Mouse (Mus musculus) hindbrain, postnatal 0 days (tissue): ENCODE measurements around the gene Terf2ip. TPM values are rescaled to one million over a fixed set of nuclear protein-coding genes. Genes with fewer than 3 reads are reported as not detected.

Experiments
- ATAC-seq: fragments of 200-750 bp; cut with Nextera tagmentation; 2 replicates; pipeline ENCODE4 v1.8.0; 2017; ENCODE audit warnings: mild to moderate bottlenecking, moderate TSS enrichment, moderate library complexity
- DNase-seq: peaks from one replicate; pipeline ENCODE4 v3.0.0-alpha.2; 2015; ENCODE audit warnings: low spot score
- H3K27ac ChIP-seq: fragments of 300-500 bp; sonication (generic); 2 replicates; pipeline ENCODE4 v1.5.1; 2014; ENCODE audit warnings: mild to moderate bottlenecking
- H3K27me3 ChIP-seq: fragments of 300-500 bp; sonication (generic); 2 replicates; pipeline ENCODE4 v1.6.1; 2014; ENCODE audit warnings: low read length, mixed read lengths; ENCODE audit not compliant: insufficient read depth
- H3K36me3 ChIP-seq: fragments of 300-500 bp; sonication (generic); 2 replicates; pipeline ENCODE4 v1.6.1; 2014; ENCODE audit warnings: low read length, mixed read lengths; ENCODE audit not compliant: insufficient read depth
- H3K4me1 ChIP-seq: fragments of 300-500 bp; sonication (generic); 2 replicates; pipeline ENCODE4 v1.6.1; 2014; ENCODE audit warnings: antibody characterized with exemption, low read length, mixed read lengths; ENCODE audit not compliant: insufficient read depth
- H3K4me2 ChIP-seq: fragments of 300-500 bp; sonication (generic); 2 replicates; pipeline ENCODE4 v1.6.1; 2014; ENCODE audit warnings: low read depth, mild to moderate bottlenecking, low read length, moderate library complexity, mixed read lengths
- H3K4me3 ChIP-seq: fragments of 300-500 bp; sonication (generic); 2 replicates; pipeline ENCODE4 v1.5.1; 2014; ENCODE audit warnings: low read length
- H3K9ac ChIP-seq: fragments of 300-500 bp; sonication (generic); replicated peaks from 2 replicates; pipeline ENCODE4 v1.6.1; 2014; ENCODE audit warnings: mild to moderate bottlenecking, low read length, moderate library complexity, mixed read lengths
- H3K9me3 ChIP-seq: fragments of 300-500 bp; sonication (generic); 2 replicates; pipeline ENCODE4 v1.6.1; 2016; ENCODE audit warnings: low read length, mixed read lengths
- CTCF ChIP-seq: IDR thresholded peaks from 2 replicates; pipeline ENCODE4 v1.5.1; 2016; ENCODE audit warnings: antibody characterized with exemption, control low read depth, low read depth
- WGBS: fragments of 180-500 bp; shearing (Covaris S2); extraction: QIAGEN DNeasy Blood & Tissue Kit; methylation state at CpG from one replicate; pipeline ENCODE4 v1.1.7; 2014; 5-methylcytosine and 5-hydroxymethylcytosine counted together
- polyA plus RNA-seq: library from polyadenylated mRNA; unstranded; fragments of >200 nt; fragmentation: Nextera tagmentation; extraction: Ambion mirVana; gene quantifications from 2 replicates; pipeline ENCODE4 v1.2.1, GENCODE M21; 2015
- total RNA-seq: library from RNA; depleted of rRNA; stranded (reverse); fragments of >200 nt; gene quantifications from 2 replicates; pipeline ENCODE4 v1.2.3, GENCODE M21; 2014

Terf2ip gene
- total and polyA plus RNA-seq, 2 experiments from 2014 or later, result 51.1 to 60.8 TPM

DNA sequence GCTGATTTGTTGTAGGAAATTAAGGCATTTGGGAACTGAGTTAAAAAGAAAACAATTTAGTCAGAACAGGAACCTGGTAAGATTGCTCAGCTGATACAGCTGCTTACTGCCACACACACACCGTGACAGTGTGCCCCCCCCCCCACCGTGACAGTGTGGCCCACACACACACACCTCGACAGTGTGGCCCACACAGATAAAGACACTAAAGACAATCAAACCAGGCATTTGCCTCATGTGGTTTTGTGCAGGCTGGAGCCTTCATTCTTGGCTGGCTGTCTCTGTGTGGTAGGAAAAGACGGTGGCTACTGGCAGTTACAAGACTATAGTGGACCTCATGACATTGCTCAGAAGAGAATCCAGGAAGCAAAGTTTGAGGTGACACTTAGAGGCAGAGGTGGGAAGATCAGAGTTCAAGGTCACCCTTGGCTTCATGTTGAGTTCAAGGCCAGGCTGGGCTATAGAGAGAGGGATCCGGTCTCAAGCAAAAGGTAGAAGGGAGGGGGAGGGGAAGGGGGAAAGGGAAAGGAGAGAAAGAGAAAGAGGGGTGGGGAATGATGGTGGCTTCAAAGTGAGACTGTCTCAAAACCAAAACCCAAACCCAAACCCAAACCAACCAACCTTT, 43.8 kb upstream of the Terf2ip start:
- Histone ChIP-seq H3K36me3 (0 out of 2 replicates have a peak, but pooled peaks cover 4% of the 10 kb centered on the region), H3K4me3 (no peak overlapping the region), H3K27ac (no peak overlapping the region), H3K27me3 (no peaks in the 10 kb centered on the region), H3K9me3 (no peaks in the 10 kb centered on the region), H3K4me1 (no peaks in the 10 kb centered on the region), H3K4me2 (no peak overlapping the region), H3K9ac (no peak overlapping the region)
- no peak for TF ChIP-seq CTCF
- no peak for DNase-seq
- ATAC-seq, result no peak
- 83% methylated on average over 5 of the region's 5 CpGs for WGBS

DNA sequence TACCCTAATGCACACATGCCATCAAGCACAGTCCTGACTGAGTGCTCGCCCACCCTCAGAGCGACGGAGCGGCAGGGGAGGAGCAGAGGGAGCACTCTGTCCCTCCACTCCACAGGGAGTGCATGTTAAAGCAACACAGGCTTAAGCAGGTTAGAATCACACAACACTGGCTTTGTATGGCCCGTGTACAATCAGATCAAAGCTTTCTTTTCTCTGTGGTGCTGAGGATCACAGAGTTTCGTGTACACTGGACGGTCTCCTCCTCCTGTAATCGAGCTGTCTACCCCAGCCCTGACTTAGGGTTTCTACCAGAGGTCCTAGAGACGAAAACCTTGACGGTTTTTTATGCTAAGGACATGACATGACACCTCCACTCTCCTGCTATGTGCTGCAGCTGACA, 42.7 kb upstream of the Terf2ip start:
- no peak for ATAC-seq
- H3K27me3 ChIP-seq, result no peaks in the 10 kb centered on the region
- no peak for TF ChIP-seq CTCF
- no peak overlapping the region for H3K27ac ChIP-seq
- H3K4me1 ChIP-seq, result no peaks in the 10 kb centered on the region
- no peak overlapping the region for H3K4me2 ChIP-seq
- no peak for DNase-seq
- H3K9ac ChIP-seq, result no peak overlapping the region
- H3K9me3 ChIP-seq, result no peaks in the 10 kb centered on the region
- WGBS, result 84% methylated on average over 10 of the region's 10 CpGs
- no peak overlapping the region for H3K4me3 ChIP-seq
- H3K36me3 ChIP-seq, result 0 out of 2 replicates have a peak, but pooled peaks cover 4% of the 10 kb centered on the region

DNA sequence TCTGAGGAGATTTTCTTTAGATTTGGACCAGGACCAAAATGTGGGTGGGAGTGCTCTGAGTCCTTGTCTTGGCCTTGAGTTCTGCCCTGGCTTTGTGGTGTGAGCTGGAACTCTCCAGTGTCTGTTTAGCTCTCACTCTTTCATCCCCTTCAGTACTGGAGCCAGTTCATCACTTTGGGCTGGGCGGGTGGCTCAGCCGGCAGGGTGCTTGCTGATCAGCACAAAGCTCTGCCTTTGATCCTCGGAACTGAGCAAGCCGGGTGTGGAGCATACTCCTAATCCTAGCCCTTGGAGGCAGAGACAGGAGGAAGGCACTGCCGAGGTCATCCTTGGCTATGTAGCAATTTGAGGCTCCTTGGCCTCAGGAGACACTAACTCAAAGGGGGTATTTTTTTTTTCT, 42.2 kb upstream of the Terf2ip start:
- TF ChIP-seq CTCF, result no peak
- no peak overlapping the region for H3K4me2 ChIP-seq
- H3K4me3 ChIP-seq, result no peak overlapping the region
- WGBS, result 44% methylated on average over 5 of the region's 5 CpGs
- 0 out of 2 replicates have a peak, but pooled peaks cover 4% of the 10 kb centered on the region for H3K36me3 ChIP-seq
- DNase-seq (no peak), ATAC-seq (no peak)
- no peaks in the 10 kb centered on the region for H3K4me1 ChIP-seq
- H3K27me3 ChIP-seq, result no peaks in the 10 kb centered on the region
- no peak overlapping the region for H3K9ac ChIP-seq
- H3K27ac ChIP-seq, result no peak overlapping the region
- no peaks in the 10 kb centered on the region for H3K9me3 ChIP-seq

DNA sequence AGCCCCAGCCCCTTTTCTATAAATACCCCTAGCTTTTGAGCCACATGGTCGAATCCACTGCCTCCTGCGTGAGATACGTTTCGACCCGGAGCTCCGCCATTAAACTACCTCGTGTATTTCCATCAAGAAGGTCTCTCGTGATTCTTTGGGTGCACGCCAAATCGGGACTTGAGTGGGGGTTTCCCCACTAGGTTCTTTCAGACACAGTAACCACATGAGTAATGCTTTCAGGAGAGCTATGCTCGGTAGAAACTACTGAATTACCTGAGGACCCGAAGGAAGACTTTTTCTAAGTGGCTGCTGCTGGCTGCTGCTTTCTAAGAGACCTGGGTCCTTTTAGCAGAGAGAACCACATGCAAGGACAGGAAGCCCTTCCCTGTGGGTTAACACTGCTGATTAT, 37.1 kb upstream of the Terf2ip start:
- Histone ChIP-seq H3K27me3 (no peaks in the 10 kb centered on the region), H3K9ac (no peak overlapping the region), H3K4me1 (no peaks in the 10 kb centered on the region), H3K4me3 (no peak overlapping the region), H3K27ac (no peak overlapping the region), H3K4me2 (no peak overlapping the region), H3K9me3 (no peaks in the 10 kb centered on the region), H3K36me3 (0 out of 2 replicates have a peak, but pooled peaks cover 4% of the 10 kb centered on the region)
- 97% methylated on average over 12 of the region's 12 CpGs for WGBS
- ATAC-seq (no peak), DNase-seq (no peak)
- TF ChIP-seq CTCF, result no peak

DNA sequence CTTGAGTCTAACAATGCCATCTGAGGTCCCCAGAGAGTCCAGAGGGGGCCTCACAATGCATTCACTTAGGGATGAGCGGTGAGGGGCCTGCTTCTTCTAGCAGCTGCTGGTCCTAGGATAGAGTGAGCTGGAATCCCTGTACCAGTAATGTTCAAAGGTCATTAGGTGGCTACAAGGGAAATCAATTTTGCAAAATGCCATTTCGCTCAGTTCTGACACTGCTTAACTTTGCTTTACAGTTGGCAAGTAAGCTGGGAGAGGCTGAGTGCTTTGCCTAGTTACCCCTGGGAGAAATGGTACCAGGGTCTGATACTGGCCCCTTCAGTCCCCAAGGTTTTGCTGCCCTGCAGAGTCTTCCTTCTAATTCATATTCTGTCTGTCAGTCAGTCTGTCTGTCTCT, 35.5 kb upstream of the Terf2ip start:
- 0 out of 2 replicates have a peak, but pooled peaks cover 4% of the 10 kb centered on the region for H3K36me3 ChIP-seq
- no peaks in the 10 kb centered on the region for H3K27me3 ChIP-seq
- TF ChIP-seq CTCF, result no peak
- no peak overlapping the region for H3K4me3 ChIP-seq
- ATAC-seq (no peak), DNase-seq (no peak)
- WGBS, result 91% methylated on average over 2 of the region's 2 CpGs
- H3K9ac ChIP-seq, result no peak overlapping the region
- no peaks in the 10 kb centered on the region for H3K4me1 ChIP-seq
- no peak overlapping the region for H3K4me2 ChIP-seq
- no peaks in the 10 kb centered on the region for H3K9me3 ChIP-seq
- H3K27ac ChIP-seq, result no peak overlapping the region

DNA sequence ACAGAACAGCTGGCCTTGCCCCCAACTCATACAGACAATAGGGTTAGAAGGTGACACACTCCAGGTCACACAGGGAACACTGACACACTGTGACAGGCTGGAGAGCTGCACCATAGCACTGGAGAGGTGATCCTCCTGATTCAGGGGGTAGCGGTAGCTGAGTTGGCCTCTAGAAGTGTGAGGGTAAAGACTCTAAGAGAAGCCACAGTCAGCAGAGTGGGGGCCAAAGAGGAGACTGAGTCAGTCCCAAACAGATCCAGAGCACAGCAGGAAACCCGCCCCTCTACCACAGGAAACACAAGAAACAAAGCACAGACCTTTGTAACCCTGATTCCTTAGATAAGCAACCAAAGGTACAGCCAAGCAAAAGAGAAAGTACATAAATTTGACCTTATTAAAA, 34.9 kb upstream of the Terf2ip start:
- no peak for TF ChIP-seq CTCF
- no peaks in the 10 kb centered on the region for H3K4me1 ChIP-seq
- H3K27me3 ChIP-seq, result no peaks in the 10 kb centered on the region
- no peak overlapping the region for H3K4me2 ChIP-seq
- H3K27ac ChIP-seq, result no peak overlapping the region
- H3K9me3 ChIP-seq, result no peaks in the 10 kb centered on the region
- WGBS, result 83% methylated on average over 2 of the region's 2 CpGs
- ATAC-seq (no peak), DNase-seq (no peak)
- H3K9ac ChIP-seq, result no peak overlapping the region
- no peak overlapping the region for H3K4me3 ChIP-seq
- H3K36me3 ChIP-seq, result 0 out of 2 replicates have a peak, but pooled peaks cover 1% of the 10 kb centered on the region

DNA sequence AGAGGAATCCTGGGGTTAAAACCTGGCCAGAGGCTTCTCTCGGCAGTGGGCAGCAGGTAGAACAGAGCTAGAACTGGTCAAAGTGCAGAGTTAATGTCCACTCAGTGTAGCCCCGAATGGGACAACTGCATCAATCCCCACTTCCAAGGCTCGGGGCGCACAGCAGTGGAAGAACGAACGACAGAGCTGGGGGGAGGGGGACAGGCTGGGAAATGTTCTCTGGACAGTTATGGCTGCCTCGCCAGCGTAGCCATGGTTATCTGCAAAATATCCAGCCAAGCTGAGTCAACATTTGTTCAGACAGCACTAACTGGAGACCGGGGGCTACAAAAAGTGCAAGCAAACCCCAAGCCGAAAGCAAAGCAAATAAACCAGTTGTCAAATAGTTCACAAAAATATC, 33.1 kb upstream of the Terf2ip start:
- Histone ChIP-seq H3K4me1 (no peaks in the 10 kb centered on the region), H3K4me2 (no peak overlapping the region), H3K27ac (no peak overlapping the region), H3K36me3 (no peaks in the 10 kb centered on the region; the same call in 1 of the 2 replicates), H3K9ac (no peak overlapping the region), H3K27me3 (no peaks in the 10 kb centered on the region), H3K4me3 (no peak overlapping the region), H3K9me3 (no peaks in the 10 kb centered on the region)
- no peak for TF ChIP-seq CTCF
- 59% methylated on average over 10 of the region's 10 CpGs for WGBS
- DNase-seq (peak; percentile 18), ATAC-seq (no peak)
